Mouse (Mus musculus) mouse trophoblast stem cell (cell line): Measurements from ENCODE around the gene Tnip3.

Experiments used
- in situ Hi-C, 2 experiments: fragments of 300-500 bp; cut with MseI, MboI; formaldehyde crosslinking; loops; 2 replicates in 1 of 2; 3 replicates in 1 of 2; pipeline ENCODE4 v1.15.1; 2025

The Tnip3 gene

GRCm38 (mm10) chr6:65584870-65585332 is 59.8 kb downstream of the Tnip3 start:
- in situ Hi-C loops: no loop called here

- in situ Hi-C loops: no loop called here
Measured at GRCm38 (mm10) chr6:65585333-65586053, 60.4 kb downstream of the Tnip3 start.

- in situ Hi-C loops: no loop called here
Measured at GRCm38 (mm10) chr6:65588847-65589246, 63.7 kb downstream of the Tnip3 start.

- in situ Hi-C loops: no loop called here
Measured at GRCm38 (mm10) chr6:65590018-65590417, 64.9 kb downstream of the Tnip3 start.

GRCm38 (mm10) chr6:65594171-65594570 is 69.1 kb downstream of the Tnip3 start:
- in situ Hi-C loops: no loop called here

- in situ Hi-C loops: no loop called here
Measured at GRCm38 (mm10) chr6:65595371-65595770, 70.3 kb downstream of the Tnip3 start.

- in situ Hi-C loops: no loop called here
Measured at GRCm38 (mm10) chr6:65597056-65597818, 72.1 kb downstream of the Tnip3 start.

- in situ Hi-C loops: no loop called here
Measured at GRCm38 (mm10) chr6:65598522-65598921, 73.4 kb downstream of the Tnip3 start.

GRCm38 (mm10) chr6:65599865-65600739 is 75.0 kb downstream of the Tnip3 start:
- in situ Hi-C loops: no loop called here

GRCm38 (mm10) chr6:65600887-65601286 is 75.8 kb downstream of the Tnip3 start:
- in situ Hi-C loops: no loop called here

GRCm38 (mm10) chr6:65605778-65606177 is 80.7 kb downstream of the Tnip3 start:
- in situ Hi-C loops: no loop called here

- in situ Hi-C loops: no loop called here
Measured at GRCm38 (mm10) chr6:65606946-65607345, 81.8 kb downstream of the Tnip3 start.

GRCm38 (mm10) chr6:65611834-65612233 is 86.7 kb downstream of the Tnip3 start:
- in situ Hi-C loops: no loop called here

- in situ Hi-C loops: no loop called here
Measured at GRCm38 (mm10) chr6:65613924-65614585, 88.9 kb downstream of the Tnip3 start.

GRCm38 (mm10) chr6:65615641-65616040 is 90.5 kb downstream of the Tnip3 start:
- in situ Hi-C loops: no loop called here

- in situ Hi-C loops: no loop called here
Measured at GRCm38 (mm10) chr6:65621260-65621659, 96.1 kb downstream of the Tnip3 start.

GRCm38 (mm10) chr6:65623016-65623715 is 98.1 kb downstream of the Tnip3 start:
- in situ Hi-C loops: no loop called here

- in situ Hi-C loops: no loop called here
Measured at GRCm38 (mm10) chr6:65630578-65630977, 105.5 kb downstream of the Tnip3 start.

GRCm38 (mm10) chr6:65632184-65632583 is 107.1 kb downstream of the Tnip3 start:
- in situ Hi-C loops: no loop called here

- in situ Hi-C loops: no loop called here
Measured at GRCm38 (mm10) chr6:65642431-65642830, 117.3 kb downstream of the Tnip3 start.

- in situ Hi-C loops: no loop called here
Measured at GRCm38 (mm10) chr6:65644110-65644509, 119.0 kb downstream of the Tnip3 start.
